Mouse (Mus musculus) neural tube, embryonic 10.5 days (tissue): Measurements from ENCODE around the gene Mfsd10.

Source experiments
- DNase-seq: peaks from one replicate; pipeline ENCODE4 v3.0.0-alpha.2; 2017; ENCODE audit warnings: low spot score; ENCODE audit errors: extremely low spot score

Mfsd10 gene

DNA sequence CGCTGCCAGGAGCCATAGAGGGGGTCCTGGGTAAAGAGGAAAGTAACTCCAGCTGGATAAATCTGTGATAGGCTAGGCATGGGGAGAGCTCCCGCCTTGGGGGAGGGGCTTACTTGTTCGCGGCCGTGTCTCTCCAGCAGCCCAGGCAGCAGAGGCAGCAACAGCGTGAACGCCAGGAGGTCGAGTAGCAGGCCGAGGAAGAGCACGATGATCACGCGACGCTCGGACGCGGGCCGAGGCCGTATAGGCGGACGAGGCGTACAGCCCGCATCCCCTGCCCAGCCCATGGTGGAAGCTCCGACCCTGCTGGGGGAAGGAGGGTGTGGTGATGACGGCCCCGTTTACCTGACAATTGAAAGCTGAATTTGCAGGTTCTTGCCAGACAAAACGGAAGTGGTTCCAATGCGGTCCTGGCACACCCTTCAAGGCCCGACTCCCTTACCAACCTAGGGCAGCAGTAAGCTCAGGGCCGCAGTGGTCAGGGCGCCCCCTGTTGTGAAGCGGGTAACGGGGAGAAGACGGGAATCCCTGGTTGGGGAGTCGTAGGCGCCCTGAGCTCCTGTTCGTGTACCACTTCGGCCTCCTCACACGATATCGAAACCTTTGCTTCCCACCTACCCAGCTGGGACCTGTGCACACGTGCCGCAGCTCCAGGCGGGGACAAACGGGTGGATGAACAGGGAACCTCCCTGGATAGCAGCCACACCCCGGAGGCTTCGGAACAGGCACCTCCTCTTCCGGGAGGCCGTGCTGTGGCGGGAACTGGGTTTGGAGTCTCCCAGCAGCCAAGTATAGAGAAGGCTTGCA, at the start of gene Mfsd10:
TSS of gene Mfsd10 (minus strand) at position 732 of the 807 bp plus-strand sequence.
- DNase-seq = peak; percentile 76

DNA sequence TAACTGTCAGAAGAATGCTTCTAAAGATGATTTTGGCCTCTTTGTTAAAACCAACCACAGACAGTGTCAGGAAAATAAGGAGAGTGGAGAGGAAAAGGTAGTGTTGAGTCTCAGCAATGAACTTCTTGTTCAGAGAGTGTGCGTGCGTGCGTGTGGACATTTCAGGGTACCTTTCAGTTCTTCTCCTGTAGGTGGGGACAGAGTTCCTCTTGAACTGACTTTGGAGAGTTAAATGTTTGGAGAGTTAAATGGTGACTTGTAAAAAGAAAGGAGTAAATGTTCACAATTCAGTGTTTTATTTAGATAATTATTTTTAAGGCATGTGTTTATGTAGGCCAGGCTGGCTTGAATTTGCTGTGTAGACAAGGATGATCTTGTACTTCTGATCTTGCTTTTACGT, 33.3 kb upstream of the Mfsd10 start:
- no peak for DNase-seq

DNA sequence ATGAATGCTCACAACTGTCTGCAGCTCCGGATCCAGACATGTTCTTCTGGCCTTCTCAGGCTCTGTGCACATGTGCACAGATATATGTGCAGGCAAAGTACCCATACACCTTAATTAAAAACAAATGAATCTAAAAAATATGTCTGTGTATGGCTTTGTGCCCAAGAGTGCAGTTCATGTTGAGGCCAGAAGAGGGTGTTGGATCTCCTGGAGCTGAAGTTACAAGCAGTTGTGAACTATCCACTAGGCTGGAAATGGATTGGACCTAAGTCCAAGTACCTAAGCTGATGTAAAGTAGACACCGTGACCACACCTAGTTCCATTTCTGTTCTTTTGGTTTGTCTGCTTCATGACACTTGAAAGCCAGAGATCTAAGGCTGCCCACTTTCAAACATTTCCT, 32.5 kb upstream of the Mfsd10 start:
- no peak for DNase-seq

DNA sequence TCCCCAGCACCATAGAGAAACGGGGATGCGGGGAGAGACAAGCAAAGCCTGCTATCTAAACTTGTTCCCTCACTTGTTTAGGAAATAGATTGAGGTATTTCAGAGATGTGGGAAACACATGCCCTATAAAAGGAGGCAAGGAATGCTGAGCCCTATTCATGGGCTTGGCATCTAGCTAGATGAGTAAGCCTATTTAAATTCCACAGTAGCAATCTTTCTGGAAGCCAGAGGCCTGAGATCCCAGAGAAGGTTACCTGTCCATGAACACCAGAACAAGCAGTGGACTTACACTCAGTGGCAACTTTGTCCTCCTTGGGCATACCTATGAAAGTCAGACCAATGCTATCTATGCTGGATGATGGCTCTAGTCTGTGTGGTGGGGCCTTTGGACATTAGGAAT, 26.2 kb upstream of the Mfsd10 start:
- no peak for DNase-seq

DNA sequence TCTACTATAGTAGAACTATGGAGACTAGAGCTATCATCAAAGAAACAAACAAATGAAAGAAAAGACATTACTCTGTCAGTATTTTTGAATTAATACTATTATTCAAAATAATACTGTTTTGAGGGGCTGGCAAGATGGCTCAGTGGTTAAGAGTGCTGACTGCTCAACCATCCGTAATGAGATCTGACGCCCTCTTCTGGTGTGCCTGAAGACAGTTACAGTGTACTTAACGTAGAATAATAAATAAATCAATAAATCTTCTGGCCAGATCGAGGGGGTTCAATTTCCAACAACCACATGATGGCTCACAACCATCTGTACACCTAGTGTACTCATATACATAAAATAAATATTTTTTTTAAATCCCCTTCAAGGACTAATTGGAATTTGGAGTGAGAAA, 24.9 kb upstream of the Mfsd10 start:
- no peak for DNase-seq

DNA sequence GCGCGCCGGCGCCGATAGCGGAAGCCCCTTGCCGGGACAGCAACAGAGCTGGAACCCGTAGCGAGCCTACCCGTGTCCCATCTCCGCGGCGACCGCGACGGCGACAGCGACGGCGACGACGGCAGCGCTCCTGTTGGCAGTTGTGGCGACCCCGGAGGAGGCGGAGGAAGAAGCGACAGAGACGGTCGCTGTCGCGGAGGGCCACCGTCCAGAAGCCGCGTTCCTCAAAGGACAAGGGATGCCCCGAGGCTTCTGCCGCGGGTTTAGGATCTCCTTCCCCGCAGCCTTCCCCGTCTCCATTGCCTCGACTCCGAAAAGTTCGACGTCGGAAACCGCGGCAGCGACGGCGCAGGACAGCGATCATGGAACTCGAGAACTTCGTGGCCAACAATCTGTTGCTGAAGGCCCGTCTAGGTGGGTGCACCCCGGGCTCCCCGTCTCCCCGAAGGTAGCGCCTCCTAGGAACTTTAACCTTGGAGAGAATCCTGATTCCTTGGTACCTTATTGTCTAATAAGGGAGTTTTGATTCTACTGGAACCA, 23.6 kb upstream of the Mfsd10 start:
- DNase-seq = no peak

DNA sequence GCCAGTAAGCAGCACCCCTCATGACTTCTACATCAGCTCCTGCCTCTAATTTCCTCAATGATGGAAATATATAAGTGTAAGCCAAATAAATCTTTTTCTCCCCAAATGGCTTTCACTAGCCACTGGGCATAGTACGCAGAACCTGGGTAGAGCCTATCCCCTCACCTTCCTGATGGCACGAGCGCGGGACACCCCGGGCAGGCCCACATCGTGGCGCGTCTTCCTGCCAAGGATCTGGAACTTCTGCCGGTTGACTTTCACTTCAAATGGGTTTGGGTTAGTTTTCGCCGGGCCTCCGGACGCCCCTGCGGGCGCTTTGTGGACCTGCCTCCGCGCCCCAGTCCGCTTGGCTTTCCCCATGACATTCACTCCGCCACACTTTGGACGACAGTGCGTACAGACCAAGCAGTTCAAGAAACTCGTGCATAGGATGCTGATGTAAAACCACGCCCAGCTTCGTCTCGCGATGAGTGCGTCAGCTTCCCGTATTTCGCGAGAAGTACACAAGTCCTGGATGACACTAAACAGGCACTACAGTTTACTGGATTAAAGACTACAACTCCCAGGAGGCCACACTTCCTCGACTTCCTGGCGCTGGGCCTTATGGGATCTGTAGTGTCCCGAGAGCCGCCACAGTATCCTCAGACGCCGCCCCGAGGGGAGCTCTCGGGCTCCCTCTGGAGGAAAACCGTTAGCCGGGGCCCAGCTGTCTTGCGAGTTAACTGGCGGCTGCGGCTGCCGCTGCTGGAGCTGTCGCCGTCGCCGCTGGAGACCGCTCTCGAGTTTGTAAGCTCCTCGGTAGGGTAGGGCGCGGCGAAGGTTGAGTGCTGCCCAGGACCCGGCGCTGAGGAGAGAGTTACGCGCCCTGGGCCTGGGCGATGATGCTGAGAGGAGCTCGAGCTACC, 22.9 kb upstream of the Mfsd10 start, which contains the start of the genes Nop14 and Grk4:
TSS of gene Nop14 (minus strand) at position 463 of the 905 bp plus-strand sequence.
TSS of gene Grk4 (plus strand) at position 694 of the 905 bp plus-strand sequence.
- DNase-seq = peak; percentile 99

DNA sequence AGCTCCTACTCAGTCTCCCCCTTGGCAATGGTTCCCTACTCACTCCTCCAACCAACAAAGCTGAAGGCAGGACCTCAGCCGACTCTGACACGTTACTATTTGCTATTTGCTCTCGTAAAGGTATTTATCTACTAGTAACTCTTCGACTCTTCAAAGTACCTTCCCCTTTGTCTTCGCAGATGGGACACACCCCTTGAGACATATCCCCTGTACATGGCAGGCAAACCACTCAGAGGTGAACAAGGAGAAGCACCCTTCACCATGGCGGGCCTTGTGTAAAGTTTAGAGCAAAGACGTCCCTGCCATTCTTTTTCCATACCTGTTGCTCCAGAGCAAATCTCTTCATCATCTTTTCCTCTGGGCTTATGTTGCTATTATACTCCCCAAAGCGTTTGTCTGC, 20.5 kb upstream of the Mfsd10 start:
- DNase-seq = no peak

DNA sequence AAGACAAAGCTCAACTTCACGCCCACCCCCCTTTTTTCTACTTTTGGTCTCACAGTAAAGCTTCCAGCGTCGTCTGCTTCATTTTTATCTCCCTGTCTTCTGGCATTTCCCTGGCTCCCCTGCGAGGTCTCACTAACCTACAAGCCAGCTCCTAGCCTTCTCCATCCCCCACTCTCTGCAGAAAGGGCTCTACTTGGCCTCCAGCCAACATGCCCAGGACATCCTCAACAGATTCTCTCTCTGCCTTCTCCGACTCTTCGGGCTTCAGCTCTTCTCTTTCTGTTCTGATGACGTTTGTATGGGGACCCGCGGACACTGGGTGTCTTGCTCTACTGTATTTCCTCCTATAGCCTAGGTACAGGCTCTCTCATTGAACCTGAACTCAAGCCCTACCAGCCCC, 17.9 kb upstream of the Mfsd10 start:
- DNase-seq = no peak

DNA sequence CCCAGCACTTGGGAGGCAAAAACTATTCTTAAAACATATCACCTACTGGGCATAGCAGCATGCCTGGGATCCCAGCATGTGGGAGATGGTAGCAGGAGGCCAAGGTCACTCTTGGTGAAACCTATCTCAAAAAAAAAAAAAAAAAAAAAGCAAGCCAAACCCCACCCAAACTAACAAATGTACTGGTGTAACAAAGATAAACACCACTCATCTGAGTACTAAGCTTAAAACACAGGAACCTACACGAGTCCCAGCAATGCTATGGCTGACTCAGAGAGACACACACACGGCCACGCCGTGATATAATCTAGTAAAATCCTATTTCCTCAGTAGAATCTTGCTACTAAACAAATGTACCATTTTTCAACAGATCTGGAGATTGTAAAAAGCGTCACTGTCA, 15.9 kb upstream of the Mfsd10 start:
- DNase-seq = no peak

DNA sequence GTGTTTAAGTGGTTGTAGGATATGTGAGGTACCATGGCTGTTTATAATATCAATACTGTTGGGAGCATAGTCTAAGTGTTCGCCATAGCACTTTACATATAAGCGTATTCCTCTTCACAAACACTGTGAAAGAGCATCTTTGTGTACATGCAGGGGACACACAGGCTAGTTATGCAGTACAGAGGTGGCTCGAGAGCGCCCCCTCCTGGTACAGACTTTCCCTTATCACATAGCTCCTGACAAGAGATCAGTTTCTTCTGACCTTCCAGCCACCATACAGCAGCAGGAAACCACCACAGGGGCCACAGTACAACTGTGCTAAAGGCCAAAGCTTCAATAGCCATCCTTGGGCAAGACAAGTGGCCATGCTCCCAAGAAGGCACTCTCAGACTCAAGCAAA, 10.6 kb upstream of the Mfsd10 start:
- peak; percentile 75 for DNase-seq

DNA sequence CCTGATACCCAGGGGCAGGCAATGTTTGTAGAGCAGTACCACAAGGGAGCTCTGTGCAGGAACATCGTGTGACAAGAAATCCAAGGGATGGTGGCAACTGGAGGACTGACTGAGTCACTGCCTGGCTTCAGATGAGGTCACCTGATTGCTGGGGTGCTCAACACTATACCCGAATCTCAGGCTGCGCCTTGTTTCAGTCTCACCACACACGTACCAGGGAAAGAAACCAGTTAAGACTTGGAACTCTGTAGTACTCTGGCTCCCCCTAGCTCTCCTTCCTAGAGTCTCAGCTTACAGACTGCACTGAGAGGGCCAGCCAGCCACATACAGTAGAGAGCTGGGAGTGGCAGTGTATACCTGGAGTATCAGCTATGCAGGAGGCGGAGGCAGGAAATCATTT, 5.9 kb upstream of the Mfsd10 start:
- no peak for DNase-seq

DNA sequence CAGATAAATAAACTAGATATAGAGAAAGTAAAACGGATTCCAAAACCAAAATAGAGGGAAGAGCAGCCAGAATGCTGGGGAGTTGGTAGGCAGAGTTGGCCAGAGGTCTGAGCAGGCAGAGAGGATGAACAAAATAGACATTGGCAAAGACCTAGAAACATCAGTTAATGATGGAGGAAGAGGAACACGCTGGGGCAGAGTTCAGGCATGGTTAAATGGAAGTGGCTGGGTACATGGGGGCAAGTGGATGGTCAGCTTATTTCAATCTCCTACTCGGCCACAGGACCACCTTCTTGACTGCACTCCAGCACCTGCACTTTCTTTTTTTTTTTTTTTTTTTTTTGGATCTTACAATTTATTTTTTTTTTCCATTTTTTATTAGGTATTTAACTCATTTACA, 5.0 kb upstream of the Mfsd10 start:
- no peak for DNase-seq

DNA sequence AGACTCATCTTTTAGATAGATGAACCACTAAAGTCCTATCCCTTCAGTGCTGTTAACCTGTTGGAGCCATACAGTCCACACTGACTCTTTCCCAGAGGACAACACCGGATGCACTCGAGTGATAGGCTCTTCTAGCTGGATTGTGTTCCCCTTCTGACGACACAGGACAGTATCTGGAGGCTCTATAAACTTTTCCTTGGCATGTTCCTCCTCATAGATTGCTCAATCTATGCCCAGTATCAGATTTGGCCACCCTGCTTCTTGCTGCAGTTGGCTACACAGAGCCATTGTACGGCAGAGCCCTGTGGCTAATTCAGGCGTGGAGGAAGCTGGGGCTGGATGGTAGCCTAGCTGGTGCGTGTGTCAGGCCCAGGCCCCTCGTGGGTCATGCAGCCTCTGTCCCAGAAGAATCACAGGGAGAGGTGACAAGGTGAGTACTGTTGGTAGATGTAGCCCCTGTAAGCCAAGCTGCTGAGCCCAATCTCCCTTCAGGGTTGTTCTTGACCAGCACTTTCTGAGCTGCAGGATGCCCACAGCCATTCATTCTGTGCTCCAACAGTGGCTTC, 662 bp upstream of the Mfsd10 start:
- no peak for DNase-seq

DNA sequence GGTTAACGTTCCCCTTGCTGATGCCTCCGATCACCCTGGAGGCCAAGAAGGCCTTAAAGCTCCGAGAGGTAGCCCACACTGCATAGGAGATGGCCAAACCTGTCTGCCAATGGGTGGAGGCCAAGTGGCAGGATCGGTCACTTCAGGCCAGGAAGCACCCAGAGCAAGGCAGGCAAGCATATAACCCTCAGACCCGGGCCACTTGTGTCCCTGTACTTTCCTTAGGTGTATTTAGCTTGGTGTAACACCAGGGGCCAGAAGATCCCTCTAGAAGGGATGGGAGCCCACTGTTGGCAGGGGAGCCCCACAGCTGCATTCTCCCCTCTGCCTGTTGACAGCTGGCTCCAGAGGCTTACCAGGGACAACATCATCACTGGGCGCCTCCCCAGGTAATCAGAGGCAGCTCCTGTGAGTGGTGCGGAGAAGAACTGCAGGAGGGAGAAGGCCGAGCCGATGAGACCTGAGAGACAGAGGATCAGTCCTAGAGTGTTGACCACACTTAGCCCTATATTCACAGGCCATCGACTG, 1.3 kb downstream of the Mfsd10 start:
- no peak for DNase-seq

DNA sequence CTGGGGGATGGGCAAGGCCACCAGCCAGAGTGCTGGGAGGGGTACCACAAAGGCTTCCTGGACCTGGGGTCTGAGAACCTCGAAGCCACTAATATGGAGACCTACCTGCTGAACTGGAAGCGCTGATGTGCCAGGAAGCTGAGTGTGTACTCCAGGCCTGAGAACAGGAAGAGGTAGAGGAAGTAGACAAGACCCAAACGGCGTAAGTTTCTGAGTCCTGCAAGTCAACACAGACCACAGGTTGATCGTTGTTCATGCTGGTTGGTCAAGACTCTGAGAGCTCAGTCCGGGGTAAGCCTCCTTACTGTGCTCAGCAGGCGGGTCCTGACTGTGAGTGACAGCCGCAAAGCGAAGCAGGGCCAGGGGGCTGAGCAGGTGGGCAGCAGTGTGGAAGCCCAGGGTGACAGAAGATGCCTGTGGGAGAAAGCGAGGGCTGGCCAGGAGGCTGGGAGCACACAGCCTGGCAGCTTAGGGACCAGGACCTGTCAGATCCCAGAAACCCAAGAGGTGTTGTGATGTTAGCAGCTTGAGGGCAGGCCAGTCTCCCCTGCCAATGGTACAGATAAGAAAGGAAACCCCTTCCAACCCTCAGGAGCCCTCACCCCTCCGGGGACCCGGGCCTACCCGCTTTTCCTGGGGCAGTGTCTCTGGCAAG, 2.1 kb downstream of the Mfsd10 start:
- no peak for DNase-seq

DNA sequence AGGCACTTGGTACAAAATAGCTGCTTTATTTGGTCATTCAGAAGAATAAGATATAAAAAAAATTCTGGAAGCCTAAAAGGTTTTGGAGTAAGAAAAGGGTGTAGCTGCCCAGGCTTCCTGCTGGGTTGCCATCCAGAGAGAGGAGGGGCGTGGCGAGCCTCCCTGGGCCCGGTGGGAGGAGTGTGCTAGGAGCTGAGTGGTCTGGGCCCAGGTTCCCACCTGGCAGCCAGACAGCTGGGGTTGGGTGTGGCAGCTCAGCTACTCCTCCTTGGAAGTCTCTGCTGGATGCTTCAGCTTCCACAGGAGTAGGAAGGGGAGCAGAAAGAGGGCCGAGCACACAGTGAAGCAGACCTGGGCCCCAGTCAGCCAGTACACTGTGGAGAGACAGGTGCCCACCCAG, 3.4 kb downstream of the Mfsd10 start:
- no peak for DNase-seq

DNA sequence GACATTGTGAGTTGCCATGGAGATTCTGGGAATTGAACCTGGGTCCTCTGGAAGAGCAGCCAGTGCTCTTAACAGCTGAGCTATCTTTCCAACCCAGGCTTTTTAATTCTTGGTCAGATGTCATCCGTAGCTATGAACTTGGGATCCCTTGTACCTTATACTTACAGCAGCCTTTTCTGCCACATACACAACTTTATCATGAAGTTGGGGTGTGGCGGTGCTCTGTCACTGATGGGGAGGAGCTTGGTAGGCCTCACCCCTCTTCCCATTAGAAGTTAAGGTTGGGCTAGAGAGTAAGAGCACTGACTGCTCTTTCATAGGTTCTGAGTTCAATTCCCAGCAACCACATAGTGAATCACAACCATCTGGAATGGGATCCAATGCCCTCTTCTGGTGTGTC, 4.0 kb downstream of the Mfsd10 start:
- DNase-seq = no peak

DNA sequence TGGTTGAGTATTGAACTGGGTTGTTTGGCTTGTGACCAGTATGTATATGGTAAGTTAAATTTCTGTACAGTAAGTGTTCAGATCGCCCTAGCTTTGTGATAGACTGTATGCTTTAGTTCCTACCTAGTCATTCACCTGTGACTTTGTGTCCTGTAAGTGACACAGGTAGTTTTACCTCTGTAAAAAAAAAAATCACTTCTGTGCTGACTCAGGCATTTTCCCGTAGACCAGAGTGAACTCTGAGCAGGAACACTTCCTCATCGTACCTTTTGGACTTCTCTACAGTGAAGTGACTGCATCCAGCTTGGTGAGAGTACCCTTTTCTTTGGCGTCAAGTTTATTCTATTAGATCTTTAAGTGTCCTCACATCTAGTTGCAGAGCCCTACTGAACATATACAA, 27.0 kb downstream of the Mfsd10 start:
- DNase-seq = no peak

DNA sequence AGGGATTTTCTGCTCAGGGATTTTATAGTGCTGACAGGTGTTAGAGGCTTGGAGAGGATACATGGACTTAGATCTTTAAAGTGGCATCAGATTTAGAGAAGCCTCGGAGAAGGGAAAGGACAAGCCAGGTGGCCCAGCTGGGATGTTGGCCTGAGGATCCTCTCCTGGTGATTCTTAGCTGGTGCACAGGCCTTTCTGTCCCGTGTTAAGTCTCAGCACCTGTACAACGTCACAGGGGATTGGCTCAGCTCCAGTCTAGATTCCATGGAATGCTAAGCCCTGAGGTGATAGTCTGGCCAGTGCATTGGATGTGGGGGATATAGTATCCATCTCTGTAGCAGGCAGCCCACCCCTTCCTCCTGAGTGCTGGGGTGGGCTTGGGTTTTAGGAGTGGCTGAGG, 28.8 kb downstream of the Mfsd10 start:
- DNase-seq = no peak
